Mouse (Mus musculus) heart, postnatal 0 days (tissue): Measurements from ENCODE around the gene Lsm8. TPM values are rescaled to one million over a fixed set of nuclear protein-coding genes. Genes with fewer than 3 reads are reported as not detected.
A peak's percentile ranks its signal among the peaks of the same experiment; 100 is the strongest.

Experiments used
- ATAC-seq: fragments of 200-750 bp; cut with Nextera tagmentation; 2 replicates; pipeline ENCODE4 v1.8.0; 2017; ENCODE audit warnings: low read depth, moderate number of reproducible peaks, moderate library complexity; ENCODE audit not compliant: insufficient read depth
- DNase-seq: peaks from one replicate; pipeline ENCODE4 v3.0.0-alpha.2; 2016; ENCODE audit warnings: low spot score
- H3K27ac ChIP-seq: fragments of 300-500 bp; sonication (generic); 2 replicates; pipeline ENCODE4 v1.5.1; 2014; ENCODE audit warnings: low read depth, mild to moderate bottlenecking
- H3K27me3 ChIP-seq: fragments of 300-500 bp; sonication (generic); 2 replicates; pipeline ENCODE4 v1.6.1; 2014; ENCODE audit warnings: low read length, mixed read lengths; ENCODE audit not compliant: control insufficient read depth, insufficient read depth
- H3K36me3 ChIP-seq: fragments of 300-500 bp; sonication (generic); replicated peaks from 2 replicates; pipeline ENCODE4 v1.6.1; 2014; ENCODE audit warnings: low read length, mixed read lengths; ENCODE audit not compliant: control insufficient read depth, insufficient read depth
- H3K4me1 ChIP-seq: fragments of 300-500 bp; sonication (generic); 2 replicates; pipeline ENCODE4 v1.6.1; 2014; ENCODE audit warnings: antibody characterized with exemption; ENCODE audit not compliant: control insufficient read depth, insufficient read depth
- H3K4me2 ChIP-seq: fragments of 300-500 bp; sonication (generic); 2 replicates; pipeline ENCODE4 v1.6.1; 2014; ENCODE audit warnings: low read depth, mild to moderate bottlenecking, low read length, moderate library complexity
- H3K4me3 ChIP-seq: fragments of 300-500 bp; sonication (generic); 2 replicates; pipeline ENCODE4 v1.5.1; 2014; ENCODE audit warnings: low read depth, low read length
- H3K9ac ChIP-seq: fragments of 300-500 bp; sonication (generic); replicated peaks from 2 replicates; pipeline ENCODE4 v1.6.1; 2014; ENCODE audit warnings: low read depth, low read length, mixed read lengths
- H3K9me3 ChIP-seq: fragments of 300-500 bp; sonication (generic); replicated peaks from 2 replicates; pipeline ENCODE4 v1.6.1; 2016; ENCODE audit warnings: low read length; ENCODE audit not compliant: control insufficient read depth
- CTCF ChIP-seq: IDR thresholded peaks from 2 replicates; pipeline ENCODE4 v1.5.1; 2016; ENCODE audit warnings: antibody characterized with exemption, control low read depth, low read depth
- EP300 ChIP-seq: IDR thresholded peaks from 2 replicates; pipeline ENCODE4 v1.6.1; 2016; ENCODE audit warnings: antibody characterized with exemption, low read depth
- WGBS: fragments of 180-500 bp; shearing (Covaris S2); extraction: QIAGEN DNeasy Blood & Tissue Kit; methylation state at CpG from one replicate; pipeline ENCODE4 v1.1.7; 2014; 5-methylcytosine and 5-hydroxymethylcytosine counted together
- polyA plus RNA-seq: library from polyadenylated mRNA; unstranded; fragments of >200 nt; fragmentation: Nextera tagmentation; extraction: Ambion mirVana; gene quantifications from 2 replicates; pipeline ENCODE4 v1.2.1, GENCODE M21; 2015
- total RNA-seq: library from RNA; depleted of rRNA; stranded (reverse); fragments of >200 nt; gene quantifications from 2 replicates; pipeline ENCODE4 v1.2.3, GENCODE M21; 2014; ENCODE audit warnings: low replicate concordance; rRNA removed

Gene Lsm8
- total RNA-seq (39.8 and 71.5 TPM in 2 replicates), polyA plus RNA-seq (109 and 121 TPM in 2 replicates)

DNA sequence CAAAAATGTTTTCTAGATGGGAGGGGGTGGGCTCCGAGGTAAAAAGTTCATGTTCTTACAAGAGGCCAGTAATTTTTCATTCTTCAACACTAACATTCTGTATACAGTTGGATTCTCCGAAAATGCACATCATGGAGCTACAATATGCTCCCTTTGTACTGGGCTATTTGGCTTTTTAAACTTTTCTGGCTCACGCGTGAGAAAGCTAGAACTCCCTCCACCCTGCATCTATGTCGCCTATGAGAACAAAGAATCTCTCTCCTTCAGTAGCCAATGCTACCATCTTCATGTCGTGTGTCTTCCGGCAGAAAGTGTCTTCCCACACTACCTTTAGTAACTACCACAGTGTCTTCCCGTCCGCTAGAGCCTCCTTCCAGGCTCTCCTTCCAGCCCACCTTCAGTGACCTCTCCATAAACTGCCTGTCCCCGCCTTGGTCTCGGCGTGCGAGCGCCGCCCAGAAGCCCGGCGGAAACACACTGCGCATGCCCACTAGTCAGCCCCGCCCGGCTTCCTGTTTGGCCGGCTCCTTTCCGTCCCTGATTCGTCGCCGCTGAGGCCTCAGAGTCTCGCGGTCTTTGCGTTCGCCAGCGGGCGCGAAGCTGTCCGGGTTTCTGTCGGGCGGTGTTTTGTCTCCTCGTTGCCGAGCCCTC, at the start of gene Lsm8:
Gene Lsm8, plus strand, starts transcription at position 529 of the 651 bp plus-strand sequence.
- peak within 1 kb of the TSS; percentile 79 for H3K4me2 ChIP-seq
- peak within 1 kb of the TSS; percentile 96 for H3K27ac ChIP-seq
- TF ChIP-seq CTCF (no peak), EP300 (peak; percentile 85; the same call in 1 of the 2 replicates)
- ATAC-seq (peak; percentile 100), DNase-seq (peak; percentile 97)
- H3K9ac ChIP-seq = peak within 1 kb of the TSS; percentile 95
- WGBS = under 1% methylated on average over 37 of the region's 37 CpGs
- H3K27me3 ChIP-seq = no peaks in the 10 kb centered on the region
- H3K36me3 ChIP-seq = peaks cover 17% of the 10 kb centered on the region
- H3K9me3 ChIP-seq = no peaks in the 10 kb centered on the region
- H3K4me1 ChIP-seq = peaks cover 11% of the 10 kb centered on the region; the same call in 1 of the 2 replicates
- H3K4me3 ChIP-seq = peak within 1 kb of the TSS; percentile 98

DNA sequence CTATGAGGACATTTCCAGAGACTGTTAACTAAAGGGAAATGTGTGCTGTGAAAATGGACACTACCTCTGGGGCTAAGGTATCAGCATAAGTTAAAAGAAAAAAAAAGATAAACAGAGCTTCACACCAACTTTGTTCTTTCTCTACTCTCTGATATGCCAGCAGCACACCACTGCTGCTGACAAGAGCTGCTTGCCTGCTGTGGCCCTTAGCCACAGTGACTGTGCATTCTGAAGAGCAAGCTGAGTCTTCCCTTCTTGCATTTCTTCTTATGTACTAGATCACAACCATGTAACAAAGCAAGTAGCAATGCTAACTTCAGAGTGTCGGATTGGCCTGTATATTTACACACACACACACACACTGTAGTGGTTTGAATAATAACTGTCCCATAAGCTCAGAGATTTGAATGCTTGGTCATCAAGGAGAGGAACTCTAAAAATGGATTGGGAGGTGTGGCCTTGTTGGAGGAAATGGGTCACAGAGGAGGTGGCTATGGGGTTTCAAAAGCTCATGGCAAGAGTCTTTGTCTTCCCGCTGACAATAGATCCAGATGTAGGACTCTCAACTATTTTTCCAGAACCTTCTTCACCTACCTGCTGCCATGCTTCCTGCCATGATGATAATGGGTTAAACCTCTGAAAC, 47.4 kb upstream of the Lsm8 start:
- ATAC-seq (no peak), DNase-seq (no peak)
- Histone ChIP-seq H3K36me3 (no peaks in the 10 kb centered on the region), H3K9ac (no peak overlapping the region), H3K27ac (no peak overlapping the region), H3K4me2 (no peak overlapping the region), H3K4me3 (no peak overlapping the region), H3K4me1 (no peaks in the 10 kb centered on the region), H3K27me3 (no peaks in the 10 kb centered on the region), H3K9me3 (no peaks in the 10 kb centered on the region)
- 78% methylated on average over 2 of the region's 2 CpGs for WGBS
- TF ChIP-seq EP300 = no peak
- no peak for TF ChIP-seq CTCF

DNA sequence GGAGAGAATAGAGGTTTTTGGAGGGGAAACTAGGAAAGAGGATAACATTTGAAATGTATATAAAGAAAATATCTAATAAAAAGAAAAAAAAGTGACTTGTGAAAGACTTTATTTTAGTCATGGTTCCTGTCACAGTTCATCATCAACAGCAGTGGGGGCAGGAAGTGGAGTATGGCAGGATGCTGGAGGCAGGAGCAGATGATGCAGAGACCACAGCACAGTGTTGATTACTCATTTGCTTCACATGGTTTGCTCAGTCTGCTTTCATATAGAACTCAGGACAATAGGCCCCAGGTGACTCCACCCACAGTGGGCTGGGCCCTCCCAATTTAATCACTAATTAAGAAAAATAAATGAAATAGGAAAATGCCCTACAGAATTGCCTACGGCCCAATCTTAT, 35.8 kb upstream of the Lsm8 start:
- Histone ChIP-seq H3K4me3 (no peak overlapping the region), H3K9me3 (no peaks in the 10 kb centered on the region), H3K36me3 (no peaks in the 10 kb centered on the region), H3K4me2 (no peak overlapping the region), H3K4me1 (no peaks in the 10 kb centered on the region), H3K27ac (no peak overlapping the region), H3K9ac (no peak overlapping the region), H3K27me3 (no peaks in the 10 kb centered on the region)
- no peak for TF ChIP-seq CTCF
- no peak for TF ChIP-seq EP300
- 80% methylated on average over 1 of the region's 1 CpGs for WGBS
- ATAC-seq (no peak), DNase-seq (no peak)

DNA sequence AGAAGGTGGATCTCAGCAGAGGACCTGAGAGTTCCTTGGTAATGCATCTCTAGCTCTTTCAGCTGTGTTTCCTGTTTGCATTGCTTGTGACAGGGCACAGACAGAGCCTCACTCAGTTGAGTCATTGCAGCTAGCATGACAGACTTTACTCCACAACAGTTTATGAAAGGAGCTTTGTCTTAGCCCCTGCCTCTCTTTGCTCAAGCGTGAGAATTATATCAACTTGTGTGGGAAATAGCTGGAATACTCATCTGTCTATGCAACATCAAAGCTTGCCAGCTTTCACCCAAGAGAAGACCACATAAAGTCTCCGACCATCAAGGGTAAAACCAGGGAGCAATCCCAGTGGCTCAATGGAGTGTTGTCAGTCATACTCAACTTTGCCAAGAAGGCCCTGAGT, 32.8 kb upstream of the Lsm8 start:
- H3K9ac ChIP-seq = no peak overlapping the region
- DNase-seq (no peak), ATAC-seq (no peak)
- H3K4me3 ChIP-seq = no peak overlapping the region
- H3K4me2 ChIP-seq = no peak overlapping the region
- TF ChIP-seq CTCF = no peak
- no peak for TF ChIP-seq EP300
- H3K27ac ChIP-seq = no peak overlapping the region
- no peaks in the 10 kb centered on the region for H3K4me1 ChIP-seq
- no peaks in the 10 kb centered on the region for H3K27me3 ChIP-seq
- WGBS = 63% methylated on average over 2 of the region's 2 CpGs
- H3K9me3 ChIP-seq = no peaks in the 10 kb centered on the region
- H3K36me3 ChIP-seq = no peaks in the 10 kb centered on the region

DNA sequence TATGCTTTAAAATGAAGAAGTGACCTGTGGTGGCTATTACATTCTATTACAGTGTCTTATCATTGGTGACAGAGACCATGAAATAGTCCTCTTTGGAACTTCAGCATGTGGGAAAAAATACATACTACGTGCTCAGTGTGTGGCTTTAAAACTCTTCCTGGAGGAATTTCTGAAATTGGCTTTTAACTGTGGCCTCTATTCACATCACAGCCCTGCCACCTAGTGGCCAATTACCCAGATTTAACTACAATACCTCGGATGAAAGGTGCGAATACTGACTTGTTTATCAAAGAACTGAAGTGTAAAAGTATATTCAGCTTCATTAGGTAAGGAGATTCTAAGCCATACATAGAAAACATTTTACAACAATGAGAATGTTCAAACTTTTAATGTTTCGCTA, 29.0 kb upstream of the Lsm8 start:
- Histone ChIP-seq H3K4me2 (no peak overlapping the region), H3K27ac (no peak overlapping the region), H3K9me3 (no peaks in the 10 kb centered on the region), H3K36me3 (no peaks in the 10 kb centered on the region), H3K4me3 (no peak overlapping the region), H3K9ac (no peak overlapping the region), H3K4me1 (no peaks in the 10 kb centered on the region), H3K27me3 (no peaks in the 10 kb centered on the region)
- 11% methylated on average over 4 of the region's 4 CpGs for WGBS
- TF ChIP-seq CTCF (peak; percentile 74), EP300 (no peak)
- ATAC-seq (no peak), DNase-seq (peak; percentile 49)
